Mouse (Mus musculus): ENCODE data around the gene Ccdc9b.

Ccdc9b gene

GRCm38 (mm10) chr2:118747301-118747960 lies 15.0 kb downstream of the Ccdc9b start:
- no peak for DNase-seq (ENCODE audit: low spot score)

- DNase-seq (ENCODE audit: low spot score), result no peak
Measured at GRCm38 (mm10) chr2:118745915-118746901, 16.3 kb downstream of the Ccdc9b start.

GRCm38 (mm10) chr2:118745232-118745884 lies 17.1 kb downstream of the Ccdc9b start, which contains the start of gene Inafm2:
Gene Inafm2 (plus strand): TSS chr2:118745758.
- DNase-seq (ENCODE audit: low spot score), result peak; percentile 86

- no peak for DNase-seq (ENCODE audit: low spot score)
Measured at GRCm38 (mm10) chr2:118744621-118745020, 17.8 kb downstream of the Ccdc9b start.

GRCm38 (mm10) chr2:118743261-118743943 lies 19.1 kb downstream of the Ccdc9b start:
- DNase-seq (ENCODE audit: low spot score), result no peak

GRCm38 (mm10) chr2:118741183-118741582 lies 21.3 kb downstream of the Ccdc9b start:
- no peak for DNase-seq (ENCODE audit: low spot score)

GRCm38 (mm10) chr2:118740341-118740740 lies 22.1 kb downstream of the Ccdc9b start:
- no peak for DNase-seq (ENCODE audit: low spot score)

- no peak for DNase-seq (ENCODE audit: low spot score)
Measured at GRCm38 (mm10) chr2:118733341-118733740, 29.1 kb downstream of the Ccdc9b start.

- DNase-seq (ENCODE audit: low spot score), result no peak
Measured at GRCm38 (mm10) chr2:118731981-118732380, 30.5 kb downstream of the Ccdc9b start.

GRCm38 (mm10) chr2:118730622-118730915 lies 31.9 kb downstream of the Ccdc9b start:
- DNase-seq (ENCODE audit: low spot score), result no peak

GRCm38 (mm10) chr2:118729816-118730621 lies 32.4 kb downstream of the Ccdc9b start:
- DNase-seq (ENCODE audit: low spot score), result no peak

- no peak for DNase-seq (ENCODE audit: low spot score)
Measured at GRCm38 (mm10) chr2:118729194-118729593, 33.3 kb downstream of the Ccdc9b start.

GRCm38 (mm10) chr2:118728337-118728736 lies 34.1 kb downstream of the Ccdc9b start, which contains the start of gene Plcb2:
Gene Plcb2 (minus strand): TSS chr2:118728438.
- DNase-seq (ENCODE audit: low spot score), result no peak

GRCm38 (mm10) chr2:118727911-118728310 lies 34.5 kb downstream of the Ccdc9b start:
- no peak for DNase-seq (ENCODE audit: low spot score)

GRCm38 (mm10) chr2:118726873-118727272 lies 35.6 kb downstream of the Ccdc9b start:
- no peak for DNase-seq (ENCODE audit: low spot score)

- no peak for DNase-seq (ENCODE audit: low spot score)
Measured at GRCm38 (mm10) chr2:118725511-118725910, 37.0 kb downstream of the Ccdc9b start.

- no peak for DNase-seq (ENCODE audit: low spot score)
Measured at GRCm38 (mm10) chr2:118723693-118724486, 38.6 kb downstream of the Ccdc9b start.

- DNase-seq (ENCODE audit: low spot score), result no peak
Measured at GRCm38 (mm10) chr2:118716677-118717076, 45.8 kb downstream of the Ccdc9b start.

- DNase-seq (ENCODE audit: low spot score), result no peak
Measured at GRCm38 (mm10) chr2:118714230-118714629, 48.2 kb downstream of the Ccdc9b start.

- DNase-seq (ENCODE audit: low spot score), result no peak
Measured at GRCm38 (mm10) chr2:118713631-118714030, 48.8 kb downstream of the Ccdc9b start.

Data from left cerebral cortex, adult 11 months (tissue).